Mouse (Mus musculus): ENCODE measurements at regions not wholly inside any gene's neighbourhood (a gene's known extent, or its start where the extent isn't known, plus 50 kb on each side); places are given as distances from the start of the nearest gene placed in this dataset.
A peak's percentile ranks its signal among the peaks of the same experiment; 100 is the strongest.

DNA sequence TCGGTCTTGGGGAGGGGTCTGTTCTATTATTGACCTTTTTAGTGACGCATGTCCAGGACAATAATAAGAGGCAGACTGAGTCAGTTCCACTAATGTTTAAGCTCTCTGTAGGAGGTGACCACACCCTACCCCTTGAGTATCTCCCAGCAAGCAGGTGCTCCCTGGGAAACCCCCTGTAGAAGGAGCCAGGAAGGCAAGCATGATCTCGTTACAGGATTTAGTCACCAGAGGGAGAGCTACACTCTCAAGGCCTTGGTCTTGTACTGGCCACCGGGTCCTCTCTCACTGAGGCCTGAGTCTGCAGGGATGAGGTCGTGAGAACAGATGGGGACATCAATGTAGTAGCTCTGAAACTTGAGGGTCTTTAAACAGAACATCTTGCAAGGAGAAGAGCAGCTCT, 55.3 kb upstream of the Ccnd2 start:
- DNase-seq (ENCODE audit: low spot score in 2 of 2), result no peak

- DNase-seq (ENCODE audit: low spot score in 2 of 2), result no peak
Observed at GRCm38 (mm10) chr6:127213355-127213754, 61.4 kb upstream of the Ccnd2 start.

GRCm38 (mm10) chr6:127215915-127216314, 63.9 kb upstream of the Ccnd2 start:
- no peak for DNase-seq (ENCODE audit: low spot score in 2 of 2)

- no peak for DNase-seq (ENCODE audit: low spot score in 2 of 2)
Observed at GRCm38 (mm10) chr6:127218634-127219445, 66.8 kb upstream of the Ccnd2 start.

GRCm38 (mm10) chr6:127219446-127219802, 67.4 kb upstream of the Ccnd2 start:
- DNase-seq (ENCODE audit: low spot score in 2 of 2), result no peak

DNA sequence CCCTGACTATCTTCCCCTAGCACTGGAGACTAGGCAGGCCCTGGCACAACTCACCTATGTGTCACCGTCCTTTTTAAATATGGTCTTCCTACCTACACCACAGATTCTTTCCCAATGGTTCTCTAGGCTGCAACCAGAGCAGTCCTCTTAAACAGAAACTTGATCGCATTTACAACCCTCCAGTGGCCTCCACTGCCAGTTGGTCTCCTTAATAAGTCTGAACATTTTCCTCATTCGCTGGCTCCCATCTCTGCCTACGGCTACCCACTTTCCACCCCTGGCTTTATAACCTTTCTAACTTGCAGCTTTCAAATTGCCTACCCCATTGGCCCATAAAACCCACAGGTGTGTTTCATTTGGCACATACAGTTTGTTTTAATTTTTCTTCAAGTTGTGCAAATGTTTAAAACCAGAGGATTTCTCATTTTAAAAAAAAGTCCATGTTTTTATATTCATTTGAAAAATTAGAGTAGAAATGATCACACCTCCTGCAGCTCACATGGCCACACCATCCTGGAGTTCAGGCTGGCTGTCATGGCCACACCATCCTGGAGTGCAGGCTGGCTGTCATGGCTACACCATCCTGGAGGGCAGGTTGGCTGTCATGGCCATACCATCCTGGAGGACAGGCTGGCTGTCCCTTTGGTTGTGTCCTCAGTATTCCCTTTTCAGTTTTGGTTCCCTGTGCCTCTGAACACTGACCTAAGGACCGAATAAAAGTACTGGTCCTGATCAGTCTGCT, 74.4 kb upstream of the Ccnd2 start:
- no peak for DNase-seq (ENCODE audit: low spot score in 2 of 2)

DNA sequence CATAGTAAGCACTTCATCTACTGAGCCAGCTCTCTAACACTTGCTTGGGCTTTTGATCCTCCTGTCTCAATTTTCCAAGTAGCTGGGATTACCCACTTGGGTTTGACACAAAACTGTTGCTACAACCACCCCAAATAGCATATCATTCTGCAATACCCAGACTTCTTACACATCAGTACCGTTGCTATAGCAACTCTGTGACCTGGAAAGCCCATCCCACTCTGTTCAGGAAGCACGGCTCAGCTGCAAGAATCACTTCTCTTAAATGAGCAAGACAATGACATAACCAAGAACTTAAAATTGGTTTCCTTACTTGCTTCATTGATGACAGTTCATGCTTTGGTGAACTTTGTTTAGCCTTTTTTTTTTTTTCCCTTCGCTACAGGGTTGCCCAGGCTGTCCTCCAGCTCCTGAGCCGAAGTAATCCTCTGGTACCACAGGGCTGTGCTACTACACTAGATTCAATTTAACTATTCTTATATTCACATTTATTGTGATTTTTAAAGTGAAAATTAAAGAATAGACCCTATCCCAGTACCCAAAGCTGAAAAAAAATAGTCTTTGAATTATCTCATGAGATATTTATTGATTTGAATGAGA, 84.6 kb upstream of the Ccnd2 start:
- DNase-seq (ENCODE audit: low spot score in 2 of 2), result peak; percentile 85 to 88

- DNase-seq (ENCODE audit: low spot score in 2 of 2), result no peak
Observed at GRCm38 (mm10) chr6:127237168-127237567, 85.2 kb upstream of the Ccnd2 start.

- peak; percentile 48 to 65 for DNase-seq (ENCODE audit: low spot score in 2 of 2)
Observed at GRCm38 (mm10) chr6:127239529-127240471, 87.8 kb upstream of the Ccnd2 start.

GRCm38 (mm10) chr6:127240472-127241375, 88.7 kb upstream of the Ccnd2 start:
- no peak for DNase-seq (ENCODE audit: low spot score in 2 of 2)

DNA sequence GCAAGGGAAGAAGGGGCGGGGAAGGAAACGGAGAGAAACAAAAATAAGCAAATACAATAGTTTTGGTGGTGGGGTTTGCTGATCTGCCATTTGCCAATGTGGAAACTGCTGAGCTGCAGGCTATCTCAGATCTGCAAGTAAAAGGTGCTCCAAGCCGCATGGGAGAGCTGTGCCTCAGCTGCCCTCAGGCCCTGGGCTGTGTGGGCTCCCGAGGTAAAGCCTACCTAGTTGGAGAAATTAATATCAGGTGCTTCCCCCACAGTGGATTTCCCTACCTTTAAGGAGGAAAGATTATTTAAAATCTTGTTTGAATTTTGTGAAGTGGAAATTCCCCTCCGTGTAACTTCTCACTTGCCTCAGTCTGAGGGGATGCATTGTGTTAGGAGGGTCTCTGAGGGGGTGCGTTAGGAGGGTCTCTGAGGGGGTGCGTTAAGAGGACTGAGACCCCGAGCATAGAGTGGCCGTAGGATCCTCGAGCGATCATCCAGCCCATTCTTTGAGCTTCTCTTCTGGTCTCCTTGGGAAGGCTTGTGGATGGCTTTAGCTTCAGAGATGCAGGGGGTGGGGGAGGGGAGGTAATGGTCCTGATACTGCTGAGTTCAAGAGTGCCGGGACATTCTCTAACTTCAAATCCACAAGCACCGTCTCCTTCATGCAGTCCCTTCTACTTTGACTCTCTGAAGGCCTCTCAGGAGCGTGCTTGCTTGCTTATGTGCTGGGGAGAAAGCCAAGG, 89.9 kb upstream of the Ccnd2 start:
- DNase-seq (ENCODE audit: low spot score in 2 of 2), result no peak

DNA sequence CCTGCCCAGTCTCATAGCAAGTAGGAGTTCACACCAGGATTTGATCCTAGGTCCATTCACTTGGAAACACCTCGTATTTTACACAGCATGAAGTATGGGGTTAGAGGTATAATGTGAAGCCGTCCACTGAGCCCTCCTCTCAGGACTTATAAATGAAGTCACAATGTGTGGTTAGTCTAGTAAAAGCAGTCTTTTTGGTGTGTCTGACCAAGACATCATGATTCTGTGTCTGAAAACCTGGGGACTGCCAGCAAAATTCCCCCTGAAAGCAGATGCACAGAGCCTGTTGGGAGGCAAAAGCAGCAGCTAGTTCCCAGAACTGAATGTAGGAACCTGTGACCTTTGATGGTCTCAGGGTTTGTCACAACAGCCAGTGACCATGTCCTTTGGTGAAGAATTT, 91.0 kb upstream of the Ccnd2 start:
- no peak for DNase-seq (ENCODE audit: low spot score in 2 of 2)

DNA sequence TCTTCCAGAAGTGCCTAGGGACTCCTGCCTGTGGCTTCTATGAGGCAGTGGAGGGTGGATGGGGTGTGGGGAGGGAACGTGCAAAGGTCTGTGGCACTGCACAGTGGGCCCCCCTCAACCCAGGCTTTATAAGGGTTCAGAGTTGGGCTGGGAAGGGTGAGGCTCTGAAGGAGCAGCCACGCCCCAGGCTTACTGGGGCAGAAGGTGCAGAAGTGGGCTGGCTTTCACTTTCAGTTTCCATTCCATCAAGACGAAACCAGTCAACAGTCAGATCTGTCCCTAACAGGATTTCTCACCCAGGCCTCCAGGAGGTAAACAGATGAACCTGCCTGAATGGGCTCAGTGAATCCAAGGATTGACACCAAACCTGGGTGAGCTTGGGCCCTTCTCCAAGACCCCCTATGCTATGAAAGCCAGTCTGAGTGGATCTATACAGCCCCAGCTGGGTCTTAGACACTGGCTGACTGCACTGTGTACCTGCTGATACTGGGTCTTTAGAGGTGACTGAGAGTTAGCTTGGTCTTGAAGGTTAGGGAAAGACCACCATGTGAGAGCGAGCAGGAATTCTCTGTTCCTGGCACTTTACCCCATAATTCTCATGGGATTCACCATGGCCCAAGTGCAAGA, 93.9 kb upstream of the Ccnd2 start:
- DNase-seq (ENCODE audit: low spot score in 2 of 2), result peak; percentile 77 to 83

GRCm38 (mm10) chr6:127246730-127247129, 94.7 kb upstream of the Ccnd2 start:
- DNase-seq (ENCODE audit: low spot score in 2 of 2), result no peak

GRCm38 (mm10) chr6:127247343-127247742, 95.3 kb upstream of the Ccnd2 start:
- DNase-seq (ENCODE audit: low spot score in 2 of 2), result no peak

DNA sequence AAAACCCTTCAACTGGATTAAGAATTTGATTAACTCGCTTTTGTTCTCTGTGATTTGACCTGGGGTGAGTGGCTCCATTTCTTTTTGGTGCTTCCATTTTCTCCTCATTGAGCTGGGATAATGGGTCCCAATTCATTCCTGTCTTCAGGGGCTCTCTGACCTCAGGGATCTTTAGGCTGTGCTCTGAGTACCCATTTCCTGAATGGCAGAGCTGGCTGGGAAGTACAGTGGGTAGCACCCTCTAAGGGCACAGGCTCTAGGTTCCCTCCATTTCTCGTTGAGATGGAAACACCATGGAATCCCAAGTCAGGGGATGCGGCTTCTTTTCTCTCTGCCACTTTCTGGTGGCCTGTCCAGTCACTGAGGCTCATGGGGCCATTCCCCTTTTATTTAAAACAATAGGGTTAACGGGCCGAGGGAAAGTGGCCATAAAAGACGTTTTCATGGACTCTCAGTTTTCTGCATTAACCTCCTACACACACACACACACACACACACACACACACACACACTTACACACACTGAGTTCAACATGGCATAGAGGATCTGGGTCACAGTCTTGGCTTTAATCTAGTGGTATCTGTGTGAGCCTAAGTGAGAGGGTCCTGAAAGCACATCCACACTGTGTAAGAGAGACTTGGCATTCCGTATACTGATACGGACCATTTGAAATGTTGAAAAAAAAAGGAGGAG, 98.3 kb upstream of the Ccnd2 start:
- DNase-seq (ENCODE audit: low spot score in 2 of 2), result no peak

DNA sequence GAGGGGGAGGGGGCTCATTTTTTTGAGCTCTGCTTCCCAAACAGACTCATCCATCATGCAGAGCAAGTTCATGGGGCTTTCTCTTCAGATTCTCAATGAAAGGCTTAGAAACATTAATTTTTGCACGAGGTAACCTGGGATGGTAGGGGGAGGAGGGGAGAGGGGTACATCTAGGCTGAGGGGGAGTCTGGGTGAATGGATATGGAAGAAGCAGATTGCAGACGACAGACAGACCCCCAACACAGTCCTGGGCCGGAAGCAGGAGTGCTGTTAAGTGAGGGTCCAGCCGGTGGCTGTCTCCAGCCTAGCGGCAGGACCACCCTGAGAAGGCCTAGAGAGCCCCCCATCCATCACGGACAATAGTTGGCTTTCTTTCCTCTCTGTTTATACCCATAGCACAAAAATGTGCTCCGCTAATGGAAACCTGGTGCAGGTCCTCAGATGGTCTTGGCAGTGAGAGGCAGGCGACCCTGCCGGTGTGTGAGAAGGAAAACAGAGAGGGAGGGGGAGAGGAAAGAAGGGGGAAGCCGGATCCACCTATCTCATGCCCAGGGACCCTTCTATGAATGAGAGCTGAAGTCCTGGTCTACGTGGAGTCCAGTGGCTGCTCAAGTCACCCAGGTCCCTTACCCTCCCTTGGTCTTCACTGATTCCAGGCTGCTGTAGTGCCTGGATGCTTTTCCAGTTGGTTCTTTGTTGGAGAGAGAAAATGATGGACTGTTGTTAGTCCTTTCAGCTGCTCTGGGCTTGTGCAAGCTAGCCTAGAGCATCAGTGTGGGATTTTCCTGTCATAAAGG, 99.1 kb upstream of the Ccnd2 start:
- DNase-seq (ENCODE audit: low spot score in 2 of 2), result no peak

- no peak for DNase-seq (ENCODE audit: low spot score in 2 of 2)
Observed at GRCm38 (mm10) chr6:127251671-127251985, 99.6 kb upstream of the Ccnd2 start.
